Comparison of ENCODE assay signal across 14 mouse cellular contexts in the genomic region with DNA sequence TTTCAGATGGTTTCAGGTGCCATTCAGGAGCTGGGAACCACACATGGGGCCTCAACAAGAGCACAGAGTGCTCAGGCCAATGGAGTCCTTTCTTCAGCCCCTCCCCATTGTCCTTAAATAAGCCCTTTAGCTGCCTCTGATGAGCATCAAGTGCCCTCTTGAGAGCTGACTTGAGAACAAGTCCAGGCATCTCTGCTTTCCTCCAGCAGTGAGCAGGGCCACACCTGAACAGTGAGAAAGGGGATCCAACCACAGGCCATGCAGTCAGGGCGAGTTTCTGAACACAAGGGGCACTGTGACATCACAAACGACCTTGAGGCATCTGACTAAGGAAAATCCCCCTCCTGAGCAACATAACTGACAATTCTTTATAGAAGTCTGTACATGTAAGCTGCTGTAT. TPM values are rescaled to one million over a fixed set of nuclear protein-coding genes. Genes with fewer than 3 reads are reported as not detected.
DNase-seq lines count a peak whose midpoint lies in the region; ATAC-seq and TF ChIP-seq lines count a peak whose summit lies in the region.
"Had no signal": no experiment of that assay in that cellular context is flagged by ENCODE, and none has a peak within 500 bp of the region (broad histone marks: within the 10 kb centered on the region; RNA-seq: fewer than 3 reads in every experiment).

No protein-coding gene starts in this region.

- no peak overlapping the region for H3K27ac ChIP-seq in liver, postnatal 0 days (ENCODE audit: low read depth)
- no peak overlapping the region for H3K27ac ChIP-seq in liver, embryonic 11.5 days (ENCODE audit: low read depth, low read length)
- H3K27ac ChIP-seq in embryonic facial prominence, embryonic 11.5 days (replicated peaks; ENCODE audit: low read depth, low read length), result no peak overlapping the region
- no peak overlapping the region for H3K27ac ChIP-seq in heart, embryonic 10.5 days
- H3K27ac ChIP-seq: forebrain, embryonic 15.5 days; liver, embryonic 12.5 days; macrophage had no signal

- TF ChIP-seq EP300 in liver, postnatal 0 days (IDR thresholded peaks at IDR 0.05; ENCODE audit: low read depth), result no peak

- H3K27me3 ChIP-seq in liver, postnatal 0 days (ENCODE audit: insufficient read depth, low read length), result no peaks in the 10 kb centered on the region
- no peaks in the 10 kb centered on the region for H3K27me3 ChIP-seq in liver, embryonic 11.5 days (replicated peaks; ENCODE audit: control insufficient read depth, insufficient read depth, low read length)
- H3K27me3 ChIP-seq in embryonic facial prominence, embryonic 11.5 days (ENCODE audit: control insufficient read depth, insufficient read depth, low read length), result no peaks in the 10 kb centered on the region
- no peaks in the 10 kb centered on the region for H3K27me3 ChIP-seq in heart, embryonic 10.5 days (ENCODE audit: insufficient read depth, poor library complexity, severe bottlenecking)
- H3K27me3 ChIP-seq: forebrain, embryonic 15.5 days; liver, embryonic 12.5 days had no signal

- H3K4me3 ChIP-seq in liver, postnatal 0 days (ENCODE audit: low read depth, low read length), result no peak overlapping the region
- H3K4me3 ChIP-seq in liver, embryonic 11.5 days (ENCODE audit: low read depth, low read length), result no peak overlapping the region
- no peak overlapping the region for H3K4me3 ChIP-seq in embryonic facial prominence, embryonic 11.5 days (ENCODE audit: low read depth, low read length)
- no peak overlapping the region for H3K4me3 ChIP-seq in heart, embryonic 10.5 days
- H3K4me3 ChIP-seq: forebrain, embryonic 15.5 days; liver, embryonic 12.5 days had no signal

- no peak for DNase-seq in liver, postnatal 0 days
- no peak for DNase-seq in liver, embryonic 11.5 days (ENCODE audit: low spot score)
- DNase-seq in thymus, postnatal 4 days, result peak; percentile 27
- DNase-seq in thymus, postnatal 14 days, result no peak
- peak; percentile 38 for DNase-seq in embryonic facial prominence, embryonic 11.5 days (ENCODE audit: low spot score)
- DNase-seq in heart, embryonic 10.5 days (ENCODE audit: low spot score), result no peak
- DNase-seq in adrenal gland, adult 8-10 months, result no peak
- DNase-seq in heart, adult 18-20 months, result no peak
- DNase-seq: cerebellum, postnatal 25 days; heart, postnatal 36 days had no signal

- 13% methylated on average over 2 of the region's 2 CpGs for WGBS in liver, postnatal 0 days (ENCODE audit: insufficient replicate concordance)
- WGBS in liver, embryonic 11.5 days, result 17% methylated on average over 2 of the region's 2 CpGs
- 10% methylated on average over 2 of the region's 2 CpGs for WGBS in embryonic facial prominence, embryonic 11.5 days
- 6% methylated on average over 2 of the region's 2 CpGs for WGBS in heart, embryonic 10.5 days

- H3K4me2 ChIP-seq in liver, postnatal 0 days (ENCODE audit: low read depth, low read length), result no peak overlapping the region
- H3K4me2 ChIP-seq in liver, embryonic 11.5 days, result no peak overlapping the region
- no peak overlapping the region for H3K4me2 ChIP-seq in embryonic facial prominence, embryonic 11.5 days (ENCODE audit: low read depth, low read length)
- H3K4me2 ChIP-seq: forebrain, embryonic 15.5 days; heart, embryonic 11.5 days; liver, embryonic 12.5 days had no signal

- no peak overlapping the region for H3K9ac ChIP-seq in liver, postnatal 0 days (replicated peaks)
- H3K9ac ChIP-seq in liver, embryonic 11.5 days (ENCODE audit: low read depth, low read length), result no peak overlapping the region
- no peak overlapping the region for H3K9ac ChIP-seq in embryonic facial prominence, embryonic 11.5 days (replicated peaks; ENCODE audit: low read length)
- H3K9ac ChIP-seq: forebrain, embryonic 15.5 days; liver, embryonic 12.5 days had no signal

- peaks cover 7% of the 10 kb centered on the region; the same call in 1 of the 2 replicates for H3K4me1 ChIP-seq in liver, postnatal 0 days (ENCODE audit: insufficient read depth)
- no peaks in the 10 kb centered on the region for H3K4me1 ChIP-seq in liver, embryonic 11.5 days (replicated peaks; ENCODE audit: control insufficient read depth, insufficient read depth, low read length)
- no peaks in the 10 kb centered on the region for H3K4me1 ChIP-seq in embryonic facial prominence, embryonic 11.5 days (ENCODE audit: control insufficient read depth, insufficient read depth, low read length)
- no peaks in the 10 kb centered on the region for H3K4me1 ChIP-seq in heart, embryonic 10.5 days
- H3K4me1 ChIP-seq: forebrain, embryonic 15.5 days; liver, embryonic 12.5 days had no signal

- peak; percentile 40; the same call in 1 of the 2 replicates for TF ChIP-seq CTCF in liver, postnatal 0 days (IDR thresholded peaks at IDR 0.05; ENCODE audit: low read depth)

- no peak for ATAC-seq in liver, postnatal 0 days
- no peak for ATAC-seq in liver, embryonic 11.5 days (replicated peaks; ENCODE audit: low FRiP score)
- no peak for ATAC-seq in embryonic facial prominence, embryonic 11.5 days (replicated peaks; ENCODE audit: insufficient number of reproducible peaks, low FRiP score, low TSS enrichment, low read depth)
- ATAC-seq: forebrain, embryonic 15.5 days; liver, embryonic 12.5 days had no signal

- H3K36me3 ChIP-seq in liver, postnatal 0 days (replicated peaks; ENCODE audit: insufficient read depth, low read length), result no peaks in the 10 kb centered on the region
- no peaks in the 10 kb centered on the region for H3K36me3 ChIP-seq in liver, embryonic 11.5 days (ENCODE audit: control insufficient read depth, insufficient read depth, low read length)
- no peaks in the 10 kb centered on the region for H3K36me3 ChIP-seq in embryonic facial prominence, embryonic 11.5 days (replicated peaks; ENCODE audit: control insufficient read depth, insufficient read depth, low read depth, low read length)
- no peaks in the 10 kb centered on the region for H3K36me3 ChIP-seq in heart, embryonic 10.5 days
- H3K36me3 ChIP-seq: forebrain, embryonic 15.5 days; liver, embryonic 12.5 days had no signal

- no peaks in the 10 kb centered on the region for H3K9me3 ChIP-seq in liver, postnatal 0 days (ENCODE audit: low read length)
- H3K9me3 ChIP-seq in liver, embryonic 11.5 days (ENCODE audit: control insufficient read depth, low read length), result no peaks in the 10 kb centered on the region
- no peaks in the 10 kb centered on the region for H3K9me3 ChIP-seq in embryonic facial prominence, embryonic 11.5 days (replicated peaks; ENCODE audit: control insufficient read depth, low read length)
- H3K9me3 ChIP-seq in heart, embryonic 10.5 days, result no peaks in the 10 kb centered on the region
- H3K9me3 ChIP-seq: forebrain, embryonic 15.5 days; liver, embryonic 12.5 days had no signal

RNA-seq across cellular contexts. Expression of gene Tmem131l, which starts 31.7 kb away (rescaled TPM):
- polyA plus RNA-seq in liver, postnatal 0 days (2015; fragmentation: Nextera tagmentation; extraction: Ambion mirVana), result 19.1 and 20.2 TPM in 2 replicates
- 35.7 and 37.9 TPM in 2 replicates for polyA plus RNA-seq in liver, embryonic 11.5 days (2014; fragmentation: Nextera tagmentation; extraction: Ambion mirVana)
- 83.2 and 84.2 TPM in 2 replicates for polyA plus RNA-seq in embryonic facial prominence, embryonic 11.5 days (2014; fragmentation: Nextera tagmentation; extraction: Ambion mirVana)
- 25.9 and 39.6 TPM in 2 replicates for polyA plus RNA-seq in heart, embryonic 10.5 days (2016; fragmentation: Nextera tagmentation; extraction: Ambion mirVana)
- 10 to 100 TPM; 37.3 to 56.8 (median 50.1) TPM for total RNA-seq in adrenal gland, adult 8-10 months (2022)
- 10 to 100 TPM; 17.1 to 24.2 TPM for total RNA-seq in heart, adult 18-20 months (2021)

Comparison
In these comparisons a context has a peak if more than half of its experiments do, and no peak if none do; other contexts are left out.
1. DNase-seq: peak in thymus, postnatal 4 days (single experiment) and embryonic facial prominence, embryonic 11.5 days (single experiment); none in liver, postnatal 0 days (single experiment), liver, embryonic 11.5 days (single experiment), thymus, postnatal 14 days (single experiment), heart, embryonic 10.5 days (single experiment), adrenal gland, adult 8-10 months (single experiment) and heart, adult 18-20 months (0 of 2).